ENCODE assay signal across 9 mouse cellular contexts in the genomic region with DNA sequence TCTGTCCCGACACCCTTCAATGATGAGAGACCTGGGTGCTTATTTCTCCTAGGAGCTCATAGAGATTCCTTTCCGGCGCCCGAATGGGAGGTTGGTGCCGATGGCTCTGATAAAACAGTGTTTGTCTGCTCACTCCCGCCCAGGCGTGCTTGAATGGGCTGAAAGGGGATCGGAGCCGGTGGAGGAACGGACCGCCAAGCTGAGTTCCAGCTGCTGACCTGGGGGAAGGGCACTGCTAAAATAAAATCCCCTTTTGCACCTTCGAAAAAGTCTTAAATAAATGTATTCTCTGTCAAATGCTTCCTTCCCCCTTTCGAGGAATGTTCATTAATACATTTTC. TPM values are rescaled to one million over a fixed set of nuclear protein-coding genes. Genes with fewer than 3 reads are reported as not detected.
A peak's percentile ranks its signal among the peaks of the same experiment; 100 is the strongest.
DNase-seq lines count a peak whose midpoint lies in the region; ATAC-seq lines count a peak whose summit lies in the region.
"Had no signal": no experiment of that assay in that cellular context is flagged by ENCODE, and none has a peak within 500 bp of the region (broad histone marks: within the 10 kb centered on the region; RNA-seq: fewer than 3 reads in every experiment).

No protein-coding gene starts in this region.

- peak overlapping the region; percentile 94 for H3K4me3 ChIP-seq in kidney, embryonic 15.5 days (replicated peaks)
- H3K4me3 ChIP-seq in hindbrain, embryonic 16.5 days (ENCODE audit: low read length) = peak overlapping the region; percentile 53
- peak overlapping the region; percentile 93 for H3K4me3 ChIP-seq in midbrain, embryonic 14.5 days (replicated peaks; ENCODE audit: low read depth, low read length)

- H3K9me3 ChIP-seq in kidney, embryonic 15.5 days (replicated peaks) = no peaks in the 10 kb centered on the region
- H3K9me3 ChIP-seq in hindbrain, embryonic 16.5 days (ENCODE audit: control insufficient read depth, low read length) = no peaks in the 10 kb centered on the region
- no peaks in the 10 kb centered on the region for H3K9me3 ChIP-seq in midbrain, embryonic 14.5 days (ENCODE audit: control insufficient read depth, low read length)

- H3K27me3 ChIP-seq in kidney, embryonic 15.5 days = peaks cover 11% of the 10 kb centered on the region; the same call in 1 of the 2 replicates
- no peaks in the 10 kb centered on the region for H3K27me3 ChIP-seq in hindbrain, embryonic 16.5 days (replicated peaks; ENCODE audit: control insufficient read depth, insufficient read depth, low read length)
- no peaks in the 10 kb centered on the region for H3K27me3 ChIP-seq in midbrain, embryonic 14.5 days (ENCODE audit: control insufficient read depth, insufficient read depth, low read length)

- peak; percentile 57 for ATAC-seq in kidney, embryonic 15.5 days (replicated peaks; ENCODE audit: low FRiP score)
- ATAC-seq in common myeloid progenitor, adult 5-6 weeks (replicated peaks; ENCODE audit: low read depth, poor library complexity, severe bottlenecking) = peak; percentile 33
- ATAC-seq in hindbrain, embryonic 16.5 days = peak; percentile 37
- ATAC-seq in midbrain, embryonic 14.5 days (ENCODE audit: low FRiP score, low TSS enrichment) = peak; percentile 7; the same call in 1 of the 2 replicates

- no peak for DNase-seq in kidney, postnatal 10 days
- no peak for DNase-seq in midbrain, embryonic 14.5 days
- no peak for DNase-seq in left cerebral cortex, postnatal 10 days (ENCODE audit: extremely low spot score in 1 of 2, low spot score in 2 of 2)
- no peak for DNase-seq in kidney, postnatal 14 days
- no peak for DNase-seq in spleen, postnatal 4 days (ENCODE audit: low spot score in 2 of 2)

- peak overlapping the region; percentile 91 for H3K27ac ChIP-seq in kidney, embryonic 15.5 days
- H3K27ac ChIP-seq in hindbrain, embryonic 16.5 days (ENCODE audit: low read depth, low read length) = peak overlapping the region; percentile 93
- H3K27ac ChIP-seq in midbrain, embryonic 14.5 days (replicated peaks; ENCODE audit: low read depth, low read length) = peak overlapping the region; percentile 88

- intact Hi-C loops in left cerebral cortex, postnatal 10 days (cut with DNase I) = no loop called here

- peaks cover 36% of the 10 kb centered on the region for H3K36me3 ChIP-seq in kidney, embryonic 15.5 days
- H3K36me3 ChIP-seq in hindbrain, embryonic 16.5 days (ENCODE audit: control insufficient read depth, insufficient read depth, low read length) = peaks cover 13% of the 10 kb centered on the region
- H3K36me3 ChIP-seq in midbrain, embryonic 14.5 days (ENCODE audit: control insufficient read depth, insufficient read depth, low read length) = peaks cover 25% of the 10 kb centered on the region

- peak overlapping the region; percentile 71 for H3K4me2 ChIP-seq in kidney, embryonic 15.5 days
- peak overlapping the region; percentile 75 for H3K4me2 ChIP-seq in hindbrain, embryonic 16.5 days (ENCODE audit: low read length)
- peak overlapping the region; percentile 75 for H3K4me2 ChIP-seq in midbrain, embryonic 14.5 days (ENCODE audit: low read length)

- WGBS in kidney, embryonic 15.5 days = 6% methylated on average over 13 of the region's 13 CpGs
- 8% methylated on average over 13 of the region's 13 CpGs for WGBS in hindbrain, embryonic 16.5 days
- 8% methylated on average over 13 of the region's 13 CpGs for WGBS in midbrain, embryonic 14.5 days

- H3K4me1 ChIP-seq in kidney, embryonic 15.5 days = peaks cover 48% of the 10 kb centered on the region
- H3K4me1 ChIP-seq in hindbrain, embryonic 16.5 days (ENCODE audit: control insufficient read depth, insufficient read depth, low read depth, low read length) = peaks cover 32% of the 10 kb centered on the region
- peaks cover 30% of the 10 kb centered on the region for H3K4me1 ChIP-seq in midbrain, embryonic 14.5 days (ENCODE audit: control insufficient read depth, insufficient read depth, low read length)

- peak overlapping the region; percentile 66 for H3K9ac ChIP-seq in kidney, embryonic 15.5 days
- peak overlapping the region; percentile 78 for H3K9ac ChIP-seq in hindbrain, embryonic 16.5 days (ENCODE audit: low read depth, low read length)
- H3K9ac ChIP-seq in midbrain, embryonic 14.5 days (replicated peaks; ENCODE audit: low read length) = peak overlapping the region; percentile 84

RNA-seq across cellular contexts. Expression of a gene that starts 0.5 kb away (rescaled TPM):
- 351 and 362 TPM in 2 replicates for polyA plus RNA-seq in kidney, embryonic 15.5 days (2015; fragmentation: Nextera tagmentation; extraction: Ambion mirVana)
- total RNA-seq in common myeloid progenitor, adult 5-6 weeks (2017) = 235 and 265 TPM in 2 replicates
- 308 and 315 TPM in 2 replicates for polyA plus RNA-seq in hindbrain, embryonic 16.5 days (2015; fragmentation: Nextera tagmentation; extraction: Ambion mirVana)
- polyA plus RNA-seq in midbrain, embryonic 14.5 days (2014; fragmentation: Nextera tagmentation; extraction: Ambion mirVana) = 291 and 365 TPM in 2 replicates
- total RNA-seq in left cerebral cortex, postnatal 10 days (2021) = 100 to 1,000 TPM; 185 to 193 TPM

RNA-seq across cellular contexts. Expression of a gene that starts 2.4 kb away (rescaled TPM):
- polyA plus RNA-seq in kidney, embryonic 15.5 days (2015; fragmentation: Nextera tagmentation; extraction: Ambion mirVana) = 3.8 and 3.9 TPM in 2 replicates
- not detected in 2 replicates for total RNA-seq in common myeloid progenitor, adult 5-6 weeks (2017)
- polyA plus RNA-seq in hindbrain, embryonic 16.5 days (2015; fragmentation: Nextera tagmentation; extraction: Ambion mirVana) = 42.3 and 48.3 TPM in 2 replicates
- 29.0 and 35.5 TPM in 2 replicates for polyA plus RNA-seq in midbrain, embryonic 14.5 days (2014; fragmentation: Nextera tagmentation; extraction: Ambion mirVana)
- 10 to 100 TPM; 84.1 to 90.3 TPM for total RNA-seq in left cerebral cortex, postnatal 10 days (2021)
- total RNA-seq: neutrophil, adult 5-6 weeks had no signal

RNA-seq across cellular contexts. Expression of a gene that starts 22.8 kb away (rescaled TPM):
- polyA plus RNA-seq in kidney, embryonic 15.5 days (2015; fragmentation: Nextera tagmentation; extraction: Ambion mirVana) = 23.2 and 25.0 TPM in 2 replicates
- 9.7 and 20.6 TPM in 2 replicates for total RNA-seq in common myeloid progenitor, adult 5-6 weeks (2017)
- 47.6 and 56.9 TPM in 2 replicates for polyA plus RNA-seq in hindbrain, embryonic 16.5 days (2015; fragmentation: Nextera tagmentation; extraction: Ambion mirVana)
- 42.4 and 48.4 TPM in 2 replicates for polyA plus RNA-seq in midbrain, embryonic 14.5 days (2014; fragmentation: Nextera tagmentation; extraction: Ambion mirVana)
- 10 to 100 TPM; 77.2 to 77.9 TPM for total RNA-seq in left cerebral cortex, postnatal 10 days (2021)

RNA-seq across cellular contexts. Expression of a gene that starts 39.8 kb away (rescaled TPM):
- polyA plus RNA-seq in kidney, embryonic 15.5 days (2015; fragmentation: Nextera tagmentation; extraction: Ambion mirVana) = not detected in 2 replicates
- total RNA-seq in common myeloid progenitor, adult 5-6 weeks (2017) = not detected in 2 replicates
- polyA plus RNA-seq in hindbrain, embryonic 16.5 days (2015; fragmentation: Nextera tagmentation; extraction: Ambion mirVana) = not detected in 2 replicates
- polyA plus RNA-seq in midbrain, embryonic 14.5 days (2014; fragmentation: Nextera tagmentation; extraction: Ambion mirVana) = not detected in 2 replicates
- not detected for total RNA-seq in left cerebral cortex, postnatal 10 days (2021)
- total RNA-seq: neutrophil, adult 5-6 weeks had no signal

RNA-seq across cellular contexts. Expression of a gene that starts 53.7 kb away (rescaled TPM):
- polyA plus RNA-seq in kidney, embryonic 15.5 days (2015; fragmentation: Nextera tagmentation; extraction: Ambion mirVana) = 0.45 and 1.2 TPM in 2 replicates
- total RNA-seq in common myeloid progenitor, adult 5-6 weeks (2017) = not detected in 2 replicates
- 9.8 and 11.9 TPM in 2 replicates for polyA plus RNA-seq in hindbrain, embryonic 16.5 days (2015; fragmentation: Nextera tagmentation; extraction: Ambion mirVana)
- polyA plus RNA-seq in midbrain, embryonic 14.5 days (2014; fragmentation: Nextera tagmentation; extraction: Ambion mirVana) = 7.7 and 8.4 TPM in 2 replicates
- total RNA-seq in left cerebral cortex, postnatal 10 days (2021) = 10 to 100 TPM; 10.4 to 13.8 TPM
- total RNA-seq: neutrophil, adult 5-6 weeks had no signal

Comparison
In these comparisons a context has a peak if more than half of its experiments do, and no peak if none do; other contexts are left out.
1. ATAC-seq: peak in every context shown above with its lines; median percentile 57 in kidney, embryonic 15.5 days; 37 in hindbrain, embryonic 16.5 days; 33 in common myeloid progenitor, adult 5-6 weeks; 7 in midbrain, embryonic 14.5 days.